Mouse (Mus musculus) lung, postnatal 4 days (tissue): Measurements from ENCODE around the gene Itfg2.
A peak's percentile ranks its signal among the peaks of the same experiment; 100 is the strongest.
"Not testable (repeated sequence)": the region's sequence is repeated elsewhere in the genome, so short reads cannot be mapped to it uniquely, and the experiment has no call there.

Source experiments
- DNase-seq, 2 experiments: peaks; one replicate each; pipeline ENCODE4 v3.0.0; 2021

The Itfg2 gene

GRCm38 (mm10) chr6:128380594-128381167 lies 44.0 kb downstream of the Itfg2 start:
- not testable (repeated sequence) for DNase-seq

- DNase-seq, result no peak
These were observed 45.1 kb downstream of the Itfg2 start for GRCm38 (mm10) chr6:128379636-128380035.

- no peak for DNase-seq
These were observed 48.2 kb downstream of the Itfg2 start for GRCm38 (mm10) chr6:128376371-128377085.

- peak; percentile 27 to 49 for DNase-seq
These were observed 49.5 kb downstream of the Itfg2 start, which contains the start of the genes Tex52 and Gm44596 for GRCm38 (mm10) chr6:128375192-128375591. Gene Tex52 (plus strand): TSS chr6:128375456. Gene Gm44596 (plus strand): TSS chr6:128375503.

- DNase-seq, result no peak
These were observed 54.7 kb downstream of the Itfg2 start for GRCm38 (mm10) chr6:128370040-128370439.

- no peak for DNase-seq
These were observed 58.3 kb downstream of the Itfg2 start for GRCm38 (mm10) chr6:128366466-128366865.

GRCm38 (mm10) chr6:128364721-128365120 lies 60.0 kb downstream of the Itfg2 start:
- DNase-seq, result no peak

GRCm38 (mm10) chr6:128363007-128363825 lies 61.5 kb downstream of the Itfg2 start:
- no peak for DNase-seq

- DNase-seq, result peak; percentile 88 to 91
These were observed 62.2 kb downstream of the Itfg2 start, which contains the start of the genes Rhno1 and Foxm1 for GRCm38 (mm10) chr6:128362381-128363006. Gene Rhno1 (minus strand): TSS chr6:128362911. Gene Foxm1 (plus strand): TSS chr6:128362967.

- DNase-seq, result no peak
These were observed 62.8 kb downstream of the Itfg2 start for GRCm38 (mm10) chr6:128361901-128362300.
